Mouse (Mus musculus) heart, embryonic 16.5 days (tissue): ENCODE results near the gene Sv2a. TPM values are rescaled to one million over a fixed set of nuclear protein-coding genes. Genes with fewer than 3 reads are reported as not detected.

Experiments used
- ATAC-seq: fragments of 200-750 bp; cut with Nextera tagmentation; replicated peaks from 2 replicates; pipeline ENCODE4 v1.8.0; 2017; ENCODE audit warnings: moderate number of reproducible peaks; ENCODE audit not compliant: insufficient read depth, low FRiP score; ENCODE audit errors: extremely low read depth
- H3K27ac ChIP-seq: fragments of 300-500 bp; sonication (generic); 2 replicates; pipeline ENCODE4 v1.5.1; 2014; ENCODE audit warnings: mild to moderate bottlenecking, low read length, control low read depth, moderate library complexity
- H3K27me3 ChIP-seq: fragments of 300-500 bp; sonication (generic); 2 replicates; pipeline ENCODE4 v1.6.1; 2014; ENCODE audit warnings: low read length, mixed read lengths; ENCODE audit not compliant: control insufficient read depth, insufficient read depth
- H3K36me3 ChIP-seq: fragments of 300-500 bp; sonication (generic); 2 replicates; pipeline ENCODE4 v1.6.1; 2014; ENCODE audit not compliant: control insufficient read depth, insufficient read depth
- H3K4me1 ChIP-seq: fragments of 300-500 bp; sonication (generic); 2 replicates; pipeline ENCODE4 v1.6.1; 2014; ENCODE audit warnings: low read length, mixed read lengths; ENCODE audit not compliant: control insufficient read depth, insufficient read depth
- H3K4me2 ChIP-seq: fragments of 300-500 bp; sonication (generic); 2 replicates; pipeline ENCODE4 v1.6.1; 2014; ENCODE audit warnings: low read depth, mild to moderate bottlenecking, control low read depth, low read length
- H3K4me3 ChIP-seq: fragments of 300-500 bp; sonication (generic); 2 replicates; pipeline ENCODE4 v1.5.1; 2014; ENCODE audit warnings: mild to moderate bottlenecking, control low read depth, low read length
- H3K9ac ChIP-seq: fragments of 300-500 bp; sonication (generic); 2 replicates; pipeline ENCODE4 v1.6.1; 2014; ENCODE audit warnings: low read length, control low read depth
- H3K9me3 ChIP-seq: fragments of 300-500 bp; sonication (generic); replicated peaks from 2 replicates; pipeline ENCODE4 v1.6.1; 2016; ENCODE audit warnings: low read length; ENCODE audit not compliant: control insufficient read depth
- WGBS: fragments of 180-500 bp; shearing (Covaris S2); extraction: QIAGEN DNeasy Blood & Tissue Kit; methylation state at CpG from one replicate; pipeline ENCODE4 v1.1.7; 2014; 5-methylcytosine and 5-hydroxymethylcytosine counted together
- polyA plus RNA-seq: library from polyadenylated mRNA; unstranded; fragments of >200 nt; fragmentation: Nextera tagmentation; extraction: Ambion mirVana; gene quantifications from 2 replicates; pipeline ENCODE4 v1.2.1, GENCODE M21; 2015

The Sv2a gene
- polyA plus RNA-seq, 1 experiment from 2014 or later: 11.6 TPM

DNA sequence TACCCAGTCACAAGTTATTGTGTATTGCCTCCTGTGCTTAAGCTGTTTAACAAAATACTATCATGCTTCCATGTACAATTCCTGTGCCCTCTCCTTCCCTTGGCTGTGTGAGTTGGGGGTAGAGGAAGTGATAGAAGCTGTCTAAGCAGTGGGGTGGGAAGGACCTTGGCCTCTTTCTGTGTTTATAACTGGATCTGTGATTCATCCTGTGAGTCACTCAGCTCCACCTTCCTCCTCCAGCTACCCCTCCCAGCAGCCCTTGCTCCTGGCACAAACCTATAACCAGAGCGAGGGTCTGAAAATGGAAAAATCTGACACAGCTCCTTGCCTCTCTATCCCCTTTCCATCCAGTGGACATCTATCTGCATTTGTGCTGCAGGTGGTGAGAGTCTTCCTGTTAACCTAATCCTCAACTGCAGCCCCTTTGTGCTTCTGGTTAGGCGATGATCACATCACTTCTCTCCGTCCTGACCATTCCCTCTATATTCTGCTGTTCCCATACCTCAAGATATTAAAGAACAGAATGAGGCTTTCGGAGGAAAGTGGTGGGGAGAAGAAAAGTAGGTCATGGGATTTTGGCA is 20.6 kb upstream of the Sv2a start:
- Histone ChIP-seq H3K4me2 (peak overlapping the region; percentile 93), H3K4me1 (peaks cover 20% of the 10 kb centered on the region), H3K9me3 (no peaks in the 10 kb centered on the region), H3K27ac (peak overlapping the region; percentile 72), H3K27me3 (no peaks in the 10 kb centered on the region; the same call in 1 of the 2 replicates), H3K36me3 (peaks cover 10% of the 10 kb centered on the region), H3K4me3 (peak overlapping the region; percentile 3; the same call in 1 of the 2 replicates), H3K9ac (peak overlapping the region; percentile 69)
- 33% methylated on average over 4 of the region's 4 CpGs for WGBS
- ATAC-seq: peak; percentile 85

DNA sequence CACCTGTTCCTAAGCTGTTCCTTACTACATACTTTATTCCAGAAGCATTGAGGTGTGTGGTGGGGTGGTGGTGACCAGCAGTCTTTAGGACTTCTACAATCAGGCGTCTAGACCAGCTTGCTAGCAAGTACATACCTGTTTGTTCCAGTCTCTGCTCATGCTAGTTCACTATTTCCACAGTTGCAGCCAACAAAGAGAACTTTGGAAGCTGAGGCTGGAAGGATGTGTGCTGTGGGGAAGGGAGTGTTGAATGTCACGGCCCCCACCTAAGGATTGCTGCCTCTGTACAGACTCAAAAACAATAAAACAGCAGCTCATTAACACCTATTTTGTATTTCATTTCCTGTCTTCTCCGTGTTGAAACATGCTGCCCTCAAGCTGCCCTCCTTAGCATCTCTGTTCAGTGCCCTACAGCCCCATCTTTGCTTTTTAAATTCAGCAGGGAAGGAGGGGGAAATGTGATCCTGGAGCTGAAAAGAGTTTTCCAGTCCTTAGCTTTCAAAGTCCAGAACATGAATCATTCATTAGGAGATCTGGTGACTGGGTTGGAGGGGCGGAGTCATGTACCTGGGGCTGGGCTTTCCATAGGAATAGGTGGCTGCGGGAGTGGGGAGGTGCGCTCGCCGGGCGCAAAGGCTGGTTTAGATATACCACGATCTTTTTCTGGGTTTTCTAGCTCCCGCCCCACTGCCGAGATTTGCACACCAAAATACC is 20.0 kb upstream of the Sv2a start:
- no peaks in the 10 kb centered on the region for H3K9me3 ChIP-seq
- peaks cover 20% of the 10 kb centered on the region for H3K4me1 ChIP-seq
- no peaks in the 10 kb centered on the region; the same call in 1 of the 2 replicates for H3K27me3 ChIP-seq
- ATAC-seq: peak; percentile 52
- 2% methylated on average over 12 of the region's 12 CpGs for WGBS
- H3K4me3 ChIP-seq: peak overlapping the region; percentile 57
- peaks cover 5% of the 10 kb centered on the region; the same call in 1 of the 2 replicates for H3K36me3 ChIP-seq
- peak overlapping the region; percentile 69 for H3K9ac ChIP-seq
- H3K27ac ChIP-seq: peak overlapping the region; percentile 72
- H3K4me2 ChIP-seq: peak overlapping the region; percentile 93

DNA sequence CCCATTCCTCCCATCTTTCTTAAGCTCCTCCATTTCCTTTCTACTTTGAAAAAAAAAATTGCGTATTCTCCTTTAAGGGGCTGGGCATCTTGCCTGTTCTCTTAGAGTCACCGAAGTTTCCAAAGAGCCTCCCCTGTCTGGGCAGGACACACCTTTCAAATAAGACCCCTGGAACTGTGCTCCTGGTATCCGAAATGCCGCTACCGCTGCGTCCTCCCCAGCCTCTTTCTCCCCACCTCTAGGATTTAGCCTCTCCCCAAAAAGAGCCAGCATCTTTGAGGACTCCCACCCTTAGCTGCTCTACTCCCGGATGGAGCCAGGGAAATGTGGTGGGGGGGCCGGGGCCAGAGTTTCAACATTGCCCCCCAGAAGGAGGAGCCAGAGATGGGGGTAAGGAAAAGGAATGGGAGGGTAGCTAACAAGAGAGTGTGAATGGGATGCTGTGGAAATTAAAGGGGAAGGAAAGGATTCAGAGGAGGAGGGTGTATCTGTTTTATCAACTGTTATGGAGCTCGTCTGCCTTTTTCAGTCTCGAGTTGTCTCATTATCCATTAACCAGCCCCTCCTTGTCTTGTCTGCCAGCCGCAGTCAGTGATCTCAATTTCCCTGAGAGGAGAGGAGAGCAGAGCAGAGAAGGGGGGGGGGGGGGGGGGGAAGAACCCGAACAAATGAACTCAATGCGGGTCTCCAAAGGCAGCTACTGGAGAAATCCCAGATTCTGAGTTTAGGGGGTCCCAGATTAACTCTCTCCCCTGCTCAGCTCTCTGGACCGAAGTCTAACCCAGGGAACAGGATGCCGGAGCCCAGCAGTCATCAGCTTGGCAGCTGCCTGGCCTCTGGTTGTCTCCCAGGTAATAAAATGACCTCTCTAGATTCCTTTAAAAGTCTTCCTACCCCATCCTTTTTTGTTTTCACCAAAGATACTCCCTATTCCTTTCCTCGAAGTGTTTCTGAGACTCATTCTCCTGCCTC is 18.8 kb upstream of the Sv2a start, which contains the start of gene Mtmr11:
Gene Mtmr11, plus strand, starts transcription at position 136 of the 972 bp plus-strand sequence.
- peak within 1 kb of the TSS; percentile 57 for H3K4me3 ChIP-seq
- no peaks in the 10 kb centered on the region for H3K9me3 ChIP-seq
- peak within 1 kb of the TSS; percentile 93 for H3K4me2 ChIP-seq
- ATAC-seq: no peak
- 0 out of 2 replicates have a peak, but pooled peaks cover 3% of the 10 kb centered on the region for H3K36me3 ChIP-seq
- H3K4me1 ChIP-seq: peaks cover 20% of the 10 kb centered on the region
- peak within 1 kb of the TSS; percentile 72 for H3K27ac ChIP-seq
- no peaks in the 10 kb centered on the region; the same call in 1 of the 2 replicates for H3K27me3 ChIP-seq
- WGBS: 8% methylated on average over 16 of the region's 16 CpGs
- peak within 1 kb of the TSS; percentile 69 for H3K9ac ChIP-seq

DNA sequence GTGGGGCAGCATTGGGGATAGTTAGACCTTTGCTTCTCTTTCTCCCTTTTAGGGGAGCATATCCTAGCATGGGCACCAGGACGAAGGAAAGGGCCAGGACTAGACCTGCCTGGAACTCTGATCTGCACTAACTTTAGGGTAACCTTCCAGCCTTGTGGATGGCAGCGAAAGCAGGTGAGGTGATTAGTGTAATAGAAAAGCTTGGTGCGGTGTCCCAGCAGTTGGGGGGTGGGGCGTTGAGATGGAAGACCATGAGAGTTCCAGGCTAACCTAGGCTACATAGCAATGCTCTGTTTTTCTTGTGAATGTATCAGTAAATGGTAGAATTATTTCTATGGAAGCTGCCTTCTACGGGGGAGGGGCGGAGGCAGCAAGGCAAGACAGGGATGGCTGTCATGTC is 17.9 kb upstream of the Sv2a start:
- Histone ChIP-seq H3K27ac (no peak overlapping the region), H3K27me3 (no peaks in the 10 kb centered on the region; the same call in 1 of the 2 replicates), H3K4me2 (no peak overlapping the region), H3K36me3 (no peaks in the 10 kb centered on the region), H3K4me1 (peaks cover 20% of the 10 kb centered on the region), H3K9ac (no peak overlapping the region), H3K9me3 (no peaks in the 10 kb centered on the region), H3K4me3 (no peak overlapping the region)
- 84% methylated on average over 6 of the region's 6 CpGs for WGBS
- ATAC-seq: no peak

DNA sequence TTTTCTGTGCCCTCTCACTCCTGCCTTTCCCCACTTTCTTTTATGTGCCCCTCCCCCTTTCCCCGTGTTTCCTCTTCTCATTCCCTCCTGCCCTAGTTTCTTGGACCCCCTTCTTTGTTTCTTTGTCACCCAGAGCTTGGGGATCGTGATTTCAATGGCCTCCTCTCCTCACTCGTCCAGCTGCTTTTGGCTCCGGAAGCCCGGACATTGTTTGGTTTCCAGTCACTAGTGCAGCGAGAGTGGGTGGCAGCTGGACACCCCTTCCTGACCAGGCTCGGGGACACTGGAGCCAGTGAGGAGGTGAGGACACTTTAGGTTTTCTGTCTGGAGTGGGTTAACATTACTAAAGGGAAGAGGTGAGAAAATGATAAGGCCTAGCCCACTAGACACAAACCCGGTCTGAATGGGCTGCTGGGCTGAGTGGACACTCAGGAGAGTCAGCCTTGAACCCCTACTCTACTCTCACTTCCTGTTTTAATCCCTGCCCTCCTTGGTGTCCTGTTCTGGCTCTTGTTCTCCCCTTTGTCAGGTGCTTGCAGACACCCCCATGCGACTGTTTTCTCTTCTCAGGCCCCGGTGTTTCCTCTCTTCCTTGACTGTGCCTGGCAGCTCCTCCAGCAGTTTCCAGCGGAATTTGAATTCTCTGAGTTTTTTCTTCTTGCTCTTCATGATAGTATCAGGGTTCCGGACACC is 12.3 kb upstream of the Sv2a start:
- Histone ChIP-seq H3K27ac (peak overlapping the region; percentile 38; the same call in 1 of the 2 replicates), H3K9ac (no peak overlapping the region), H3K4me3 (no peak overlapping the region), H3K27me3 (no peaks in the 10 kb centered on the region), H3K4me2 (0 out of 2 replicates have a peak overlapping the region, but pooled peaks have one; percentile 10), H3K36me3 (no peaks in the 10 kb centered on the region), H3K4me1 (peaks cover 15% of the 10 kb centered on the region), H3K9me3 (no peaks in the 10 kb centered on the region)
- WGBS: 58% methylated on average over 12 of the region's 12 CpGs
- ATAC-seq: no peak

DNA sequence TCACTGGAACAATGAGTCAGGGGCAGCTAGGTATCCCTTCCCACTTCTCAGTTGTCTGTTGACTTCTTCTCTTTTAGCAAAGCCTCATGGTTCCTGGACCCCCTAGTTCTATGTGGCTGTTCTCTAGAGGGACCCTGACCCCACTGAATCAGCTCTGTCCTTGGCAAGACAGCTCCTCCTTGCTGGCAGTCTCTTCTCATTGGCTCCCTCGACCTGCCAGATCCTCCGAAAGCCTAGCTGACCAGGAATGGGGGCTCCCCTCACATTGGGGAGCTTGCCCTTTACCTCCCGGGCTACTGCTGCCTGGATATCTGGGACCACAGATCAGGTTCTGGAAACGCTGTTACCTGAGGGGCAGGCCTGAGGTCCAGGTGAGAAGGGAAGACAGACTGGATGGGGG is 10.7 kb upstream of the Sv2a start:
- H3K27me3 ChIP-seq: no peaks in the 10 kb centered on the region
- H3K4me2 ChIP-seq: no peak overlapping the region
- H3K9me3 ChIP-seq: no peaks in the 10 kb centered on the region
- H3K9ac ChIP-seq: no peak overlapping the region
- ATAC-seq: no peak
- peaks cover 13% of the 10 kb centered on the region for H3K36me3 ChIP-seq
- no peak overlapping the region for H3K27ac ChIP-seq
- WGBS: 80% methylated on average over 4 of the region's 4 CpGs
- H3K4me3 ChIP-seq: no peak overlapping the region
- H3K4me1 ChIP-seq: peaks cover 20% of the 10 kb centered on the region

DNA sequence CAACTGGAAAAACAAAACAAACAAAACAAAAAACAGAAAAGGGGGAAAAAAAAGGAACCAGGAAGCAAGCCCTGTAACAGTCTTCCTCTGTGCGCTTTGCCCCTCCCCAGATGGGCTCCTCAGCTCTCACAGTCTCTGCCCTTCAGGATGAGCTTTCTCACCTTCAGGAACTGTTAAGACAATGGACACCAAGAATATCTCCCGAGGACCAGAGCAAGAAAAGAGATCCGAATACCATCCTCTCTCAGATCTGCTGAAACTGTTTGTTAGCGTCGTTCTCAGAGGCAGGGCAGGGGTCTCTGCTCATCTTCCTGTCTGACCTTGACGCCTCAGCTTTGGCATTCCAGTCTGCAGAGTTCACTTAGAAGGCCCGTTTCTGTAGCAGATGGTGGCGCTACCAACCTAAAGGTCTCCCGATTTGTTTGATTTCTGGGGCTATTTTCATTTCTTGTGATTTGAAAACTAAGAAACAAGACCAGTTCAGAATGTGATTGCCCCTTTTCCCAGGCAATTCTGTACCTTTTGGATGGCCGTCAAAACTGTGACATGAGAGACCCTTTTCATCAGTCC is 9.9 kb upstream of the Sv2a start:
- 46% methylated on average over 10 of the region's 10 CpGs for WGBS

DNA sequence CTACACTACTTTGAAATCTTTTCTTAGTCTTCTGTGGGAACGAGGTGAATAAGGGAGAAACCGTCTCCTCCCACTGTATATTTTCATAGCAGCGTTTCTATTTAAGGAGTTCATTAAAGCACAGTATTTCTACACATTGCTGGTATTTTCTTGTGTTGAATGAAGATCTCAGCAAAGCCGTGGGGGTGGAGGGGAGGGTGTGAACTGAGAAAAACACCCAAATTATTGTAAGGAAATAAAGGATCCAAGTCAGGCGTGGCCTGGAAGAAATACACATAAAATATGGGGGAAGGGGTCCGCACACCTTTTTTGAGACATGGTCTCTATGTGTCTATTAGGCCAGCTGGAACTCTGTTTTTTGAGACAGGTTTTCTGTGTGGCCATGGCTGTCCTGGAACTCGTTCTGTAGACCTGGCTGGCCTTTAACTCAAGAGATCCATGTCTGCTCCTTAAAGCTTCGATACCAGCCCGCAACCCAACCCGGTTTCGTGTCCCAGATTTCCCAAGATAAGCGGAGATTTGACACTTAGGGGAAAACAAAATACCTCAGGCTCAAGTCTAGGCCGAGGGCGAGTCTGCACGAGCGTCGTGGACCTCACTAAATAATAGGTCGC is 9.3 kb upstream of the Sv2a start:
- H3K9me3 ChIP-seq: no peaks in the 10 kb centered on the region
- peak overlapping the region; percentile 84 for H3K9ac ChIP-seq
- no peak for ATAC-seq
- H3K27ac ChIP-seq: peak overlapping the region; percentile 97
- peaks cover 24% of the 10 kb centered on the region for H3K36me3 ChIP-seq
- WGBS: 15% methylated on average over 18 of the region's 18 CpGs
- peak overlapping the region; percentile 77 for H3K4me3 ChIP-seq
- H3K27me3 ChIP-seq: no peaks in the 10 kb centered on the region
- peaks cover 20% of the 10 kb centered on the region for H3K4me1 ChIP-seq
- peak overlapping the region; percentile 74 for H3K4me2 ChIP-seq

More for the DNA sequence above, 9.9 kb upstream of the Sv2a start:
- H3K27ac ChIP-seq: peak overlapping the region; percentile 97
- H3K4me1 ChIP-seq: peaks cover 20% of the 10 kb centered on the region
- peaks cover 18% of the 10 kb centered on the region for H3K36me3 ChIP-seq
- ATAC-seq: no peak
- H3K27me3 ChIP-seq: no peaks in the 10 kb centered on the region
- no peaks in the 10 kb centered on the region for H3K9me3 ChIP-seq
- peak overlapping the region; percentile 74 for H3K4me2 ChIP-seq
- peak overlapping the region; percentile 84 for H3K9ac ChIP-seq
- H3K4me3 ChIP-seq: peak overlapping the region; percentile 77
